Mouse (Mus musculus): ENCODE results near the gene Mapt.
A peak's percentile ranks its signal among the peaks of the same experiment; 100 is the strongest.
"Not testable (repeated sequence)": the region's sequence is repeated elsewhere in the genome, so short reads cannot be mapped to it uniquely, and the experiment has no call there.

Mapt gene

DNA sequence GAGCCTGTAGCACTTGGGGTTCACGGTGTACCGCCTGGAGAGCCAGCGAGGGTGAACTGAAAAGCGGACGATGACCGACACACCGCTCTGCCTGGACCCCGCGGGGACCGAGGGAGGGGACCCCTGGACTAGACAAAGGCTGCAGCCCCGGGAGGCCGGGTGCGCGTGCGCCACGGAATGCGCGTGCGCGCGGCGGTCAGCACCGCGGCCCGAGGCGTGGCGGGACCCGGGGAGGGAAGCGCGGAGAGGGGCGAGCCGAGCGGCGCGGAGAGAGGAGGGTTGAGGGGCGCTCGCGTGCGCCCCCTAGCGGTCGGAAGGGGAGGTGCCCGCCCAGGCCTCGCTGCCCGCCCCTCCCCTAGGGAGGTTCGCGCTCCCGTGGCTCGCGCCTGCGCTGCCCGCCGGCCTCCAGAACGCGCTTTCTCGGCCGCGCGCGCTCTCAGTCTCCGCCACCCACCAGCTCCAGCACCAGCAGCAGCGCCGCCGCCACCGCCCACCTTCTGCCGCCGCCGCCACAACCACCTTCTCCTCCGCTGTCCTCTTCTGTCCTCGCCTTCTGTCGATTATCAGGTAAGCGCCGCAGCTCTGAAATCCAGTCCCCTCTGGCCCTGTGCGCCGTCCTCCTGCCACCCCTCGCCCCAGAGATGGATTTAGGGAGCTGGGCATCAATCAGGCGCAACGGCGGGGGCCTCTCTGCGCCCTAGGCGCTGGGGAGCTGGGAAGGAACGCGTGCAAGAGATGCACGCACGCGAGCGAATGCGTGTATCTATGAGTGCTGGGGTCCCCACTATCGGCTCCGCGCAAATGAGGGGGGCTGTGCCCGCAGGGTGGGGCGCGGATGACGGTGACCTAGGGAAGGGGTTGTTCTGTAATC, at the start of gene Mapt:
TSS of gene Mapt (plus strand) at position 350 of the 871 bp plus-strand sequence.
- DNase-seq: peak; percentile 92

DNA sequence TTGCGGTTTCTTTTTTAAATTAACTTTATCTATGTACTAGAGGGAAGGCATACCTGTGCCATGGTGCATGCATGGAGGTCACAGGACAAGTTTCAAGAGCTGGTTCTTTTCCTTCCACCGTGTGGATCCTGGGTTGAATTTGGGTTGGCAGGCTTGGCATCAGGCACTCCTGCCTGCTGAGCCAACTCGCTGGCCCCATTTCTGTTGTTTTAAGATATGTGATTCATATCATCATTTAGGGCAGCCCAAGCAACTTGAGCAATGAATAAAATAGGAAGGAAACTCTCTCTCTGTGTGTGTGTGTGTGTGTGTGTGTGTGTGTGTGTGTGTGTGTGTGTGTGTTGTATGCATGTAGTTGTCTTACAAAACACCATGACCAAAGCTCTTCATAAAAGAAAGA, 49.0 kb upstream of the Mapt start:
- no peak for DNase-seq

DNA sequence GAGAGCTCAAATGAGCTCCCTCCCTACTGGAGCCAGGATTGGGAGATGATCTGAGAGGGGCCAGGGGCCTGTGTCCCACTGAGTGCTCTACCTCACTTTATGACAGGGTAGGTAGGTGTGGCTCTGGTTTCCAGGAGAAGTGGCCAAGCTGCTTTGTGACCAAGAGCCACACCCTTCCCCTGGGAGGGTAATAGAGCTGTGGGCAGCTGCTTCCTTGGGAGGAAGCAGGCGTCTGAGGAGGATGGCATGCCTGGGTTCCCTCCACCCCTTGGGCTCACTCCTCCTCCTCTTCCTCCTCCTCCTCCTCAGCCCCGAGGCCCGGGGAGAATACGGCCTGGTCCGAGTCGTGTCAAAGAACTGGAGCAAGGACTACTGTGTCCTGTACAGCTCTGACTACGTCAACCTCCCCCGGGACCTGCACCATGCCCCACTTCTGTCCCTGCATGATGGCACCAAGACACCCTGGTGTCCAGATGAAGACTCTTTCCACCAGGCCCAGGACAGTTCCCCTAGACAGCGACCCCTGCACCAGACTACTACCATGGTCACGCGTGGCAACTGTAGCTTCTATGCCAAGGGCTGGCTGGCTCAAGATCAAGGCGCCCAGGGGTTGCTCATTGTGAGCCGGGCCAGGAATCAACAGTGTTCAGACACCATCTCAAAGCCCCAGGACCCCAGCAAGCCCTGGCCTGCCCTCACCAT, 44.9 kb upstream of the Mapt start, which contains the start of gene Sppl2c:
TSS of gene Sppl2c (plus strand) at position 193 of the 702 bp plus-strand sequence.
- no peak for DNase-seq

DNA sequence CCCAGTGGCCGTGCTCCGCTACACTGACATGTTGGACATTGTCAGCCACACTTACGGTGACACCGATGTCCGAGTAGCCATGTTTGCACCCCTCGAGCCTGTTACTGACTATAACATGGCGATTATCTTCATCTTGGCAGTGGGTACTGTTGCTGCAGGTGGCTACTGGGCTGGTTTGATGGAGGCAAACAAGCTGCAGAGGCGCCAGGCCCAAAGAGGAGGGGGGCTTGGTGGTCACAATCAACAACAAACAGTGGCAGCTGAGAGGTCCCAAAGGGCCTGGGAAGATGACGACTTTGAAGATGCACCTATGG, 44.4 kb upstream of the Mapt start:
- DNase-seq: peak; percentile 25

DNA sequence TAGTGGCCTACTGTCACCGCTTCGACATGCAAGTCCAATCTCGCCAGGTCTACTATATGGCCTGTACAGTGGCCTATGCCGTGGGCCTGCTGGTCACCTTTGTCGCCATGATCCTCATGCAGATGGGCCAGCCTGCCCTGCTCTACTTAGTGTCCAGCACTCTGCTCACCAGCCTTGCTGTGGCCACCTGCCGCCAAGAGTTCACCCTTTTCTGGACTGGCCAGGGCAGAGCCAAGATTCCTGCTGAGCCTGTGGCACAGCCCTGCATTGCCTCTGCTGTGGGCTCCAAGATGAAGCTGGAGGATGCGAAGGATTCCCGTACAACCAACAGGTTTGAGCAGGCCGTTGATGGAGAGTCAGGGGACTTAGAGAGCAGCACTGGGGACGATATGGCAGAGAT, 43.4 kb upstream of the Mapt start:
- peak; percentile 52 for DNase-seq

DNA sequence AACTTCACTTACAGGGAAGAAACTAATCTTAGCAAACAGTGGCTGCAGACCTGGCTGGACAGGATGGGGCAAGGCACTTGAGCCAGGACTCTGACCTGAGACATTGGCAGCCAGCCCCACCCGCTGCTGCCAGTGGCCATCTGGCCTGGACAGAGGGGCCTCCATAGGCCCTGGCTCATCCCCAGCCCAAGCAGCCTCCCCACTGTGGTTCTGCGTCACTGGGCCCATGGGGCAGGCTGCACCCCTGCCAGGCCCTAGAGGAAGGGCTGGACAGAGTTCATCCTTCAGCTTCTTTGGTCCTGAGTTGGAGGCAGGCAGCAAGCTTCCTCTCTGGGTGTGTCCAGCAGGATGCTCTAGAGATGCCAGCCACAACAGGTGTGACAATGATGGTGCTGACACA, 41.2 kb upstream of the Mapt start:
- DNase-seq: peak; percentile 93

DNA sequence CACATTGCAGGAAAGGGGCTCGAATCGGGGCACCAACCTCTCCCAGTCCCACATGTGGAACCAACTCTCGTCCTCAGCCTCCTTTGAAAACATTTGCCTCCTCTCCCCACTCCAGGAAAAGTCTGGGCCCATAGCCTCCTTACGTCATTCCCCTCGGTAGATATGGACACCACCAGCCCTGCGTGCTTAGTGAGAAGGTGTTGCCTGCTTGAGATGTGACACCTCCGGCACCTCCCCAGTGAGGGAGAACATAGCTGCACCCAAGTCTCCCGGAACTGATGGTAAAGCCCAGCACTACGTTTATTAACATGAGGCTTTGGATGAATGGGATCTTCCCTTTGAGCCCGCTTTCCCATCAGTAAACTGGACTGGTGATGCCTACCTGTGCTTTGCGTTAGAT, 35.8 kb upstream of the Mapt start:
- DNase-seq: no peak

DNA sequence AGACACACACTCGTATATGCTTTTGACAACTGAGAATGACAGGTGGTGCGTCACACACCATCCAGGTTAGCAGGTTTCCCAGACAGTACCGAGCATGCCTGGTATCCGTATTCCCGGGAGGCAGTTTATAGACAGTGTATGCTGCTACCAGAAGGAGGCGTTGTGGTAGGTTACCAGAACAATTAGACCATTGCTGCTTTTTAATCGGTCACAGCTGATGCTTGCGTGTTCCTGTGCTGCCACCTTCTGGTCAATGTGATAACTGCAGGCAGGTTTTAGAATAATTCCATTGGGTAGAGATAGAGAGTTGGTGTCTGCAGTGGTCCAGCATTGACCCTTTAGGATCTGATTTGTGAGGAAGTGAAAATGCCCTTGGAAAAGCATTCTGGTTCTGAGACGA, 35.4 kb upstream of the Mapt start:
- DNase-seq: peak; percentile 96

DNA sequence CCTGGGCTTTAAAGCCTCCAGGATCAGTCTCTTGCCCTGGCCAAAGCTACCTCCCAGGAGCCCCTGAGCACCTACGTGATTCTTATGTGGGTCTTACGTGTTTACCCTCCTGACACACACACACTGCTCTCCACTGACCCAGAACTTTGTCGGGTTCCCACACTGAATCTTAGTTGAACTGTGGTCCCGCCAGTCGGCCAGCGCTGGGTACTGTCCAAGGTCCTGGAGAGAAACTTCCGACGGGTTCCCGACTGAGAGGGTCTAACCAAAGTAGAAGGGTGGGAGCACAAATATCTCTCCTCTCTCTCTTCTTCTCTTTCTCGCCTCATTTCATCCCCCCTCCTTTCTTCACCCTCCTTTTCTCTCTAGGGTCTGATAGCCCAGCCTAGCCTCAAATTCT, 33.3 kb upstream of the Mapt start:
- no peak for DNase-seq

DNA sequence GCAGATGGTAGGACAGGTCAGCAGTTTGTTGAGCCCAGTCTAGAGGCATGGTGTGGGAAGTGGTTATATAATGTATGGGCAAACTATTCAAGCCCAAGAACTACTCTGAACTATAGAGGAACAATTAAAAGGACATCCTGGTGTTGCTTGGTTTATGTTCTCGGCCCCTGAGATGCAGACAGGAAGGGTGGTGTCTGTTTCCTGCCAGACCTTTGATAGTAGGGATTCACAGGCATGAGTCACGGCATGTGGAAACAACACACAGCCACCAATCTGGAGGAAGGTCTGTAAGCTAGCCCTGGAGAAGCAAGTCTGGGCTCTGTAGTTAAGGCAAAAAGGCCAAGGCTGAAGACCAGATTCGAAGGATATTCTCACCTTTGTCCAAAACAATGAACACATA, 27.9 kb upstream of the Mapt start:
- no peak for DNase-seq

DNA sequence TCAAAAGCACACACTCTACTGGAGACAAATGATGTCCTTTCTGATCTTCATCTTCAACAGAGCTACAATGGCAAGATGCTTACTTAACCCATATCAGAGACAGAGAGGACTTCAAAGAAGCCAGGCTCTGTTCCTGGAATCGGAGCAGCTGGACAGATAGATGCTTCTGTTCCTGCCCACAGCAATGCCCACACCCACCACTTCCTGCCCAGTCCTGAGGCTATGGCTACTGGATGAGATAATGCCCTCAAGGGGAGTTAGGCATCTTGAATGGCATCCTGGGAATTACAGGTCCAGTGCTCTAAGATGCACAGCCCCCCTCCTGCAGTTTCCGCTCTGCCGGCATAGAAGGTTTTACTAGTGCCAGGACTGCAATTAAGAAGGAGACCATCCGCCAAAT, 24.6 kb upstream of the Mapt start:
- DNase-seq: no peak

DNA sequence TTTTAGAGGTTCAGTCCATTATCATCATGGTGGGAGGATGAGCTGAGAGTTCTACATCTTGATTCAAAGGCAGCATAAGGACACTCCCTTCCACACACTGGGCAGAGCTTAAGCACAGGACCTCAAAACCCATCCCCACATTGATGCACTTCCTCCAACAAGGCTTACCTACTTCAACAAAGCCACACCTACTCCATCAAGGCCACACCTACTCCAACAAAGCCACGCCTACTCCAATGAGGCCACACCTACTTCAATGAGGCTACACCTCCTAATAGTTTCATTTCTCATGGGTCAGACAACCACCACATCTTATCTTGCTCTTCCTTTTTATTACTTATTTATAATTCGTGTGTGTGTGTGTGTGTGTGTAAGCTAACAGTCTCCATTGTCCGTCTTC, 22.1 kb upstream of the Mapt start:
- no peak for DNase-seq

DNA sequence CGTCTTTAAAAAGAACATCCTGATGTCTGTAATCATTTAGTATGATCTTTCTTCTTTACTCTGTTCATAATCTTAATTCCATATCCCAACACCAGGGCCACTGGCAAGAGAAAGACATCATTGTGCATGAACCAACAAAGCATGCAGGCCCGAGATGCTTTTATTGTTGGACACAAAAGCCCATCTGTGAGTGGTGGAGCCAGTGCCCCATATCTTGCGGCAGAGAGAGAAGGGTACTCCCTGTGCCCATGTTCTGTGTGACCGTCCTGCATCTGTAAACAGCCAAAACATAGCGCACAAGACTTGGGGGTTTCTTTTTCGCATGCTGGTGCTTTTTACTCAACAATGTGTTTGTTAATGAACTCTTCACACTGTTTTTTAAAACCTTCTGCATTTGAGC, 19.9 kb upstream of the Mapt start:
- DNase-seq: no peak

DNA sequence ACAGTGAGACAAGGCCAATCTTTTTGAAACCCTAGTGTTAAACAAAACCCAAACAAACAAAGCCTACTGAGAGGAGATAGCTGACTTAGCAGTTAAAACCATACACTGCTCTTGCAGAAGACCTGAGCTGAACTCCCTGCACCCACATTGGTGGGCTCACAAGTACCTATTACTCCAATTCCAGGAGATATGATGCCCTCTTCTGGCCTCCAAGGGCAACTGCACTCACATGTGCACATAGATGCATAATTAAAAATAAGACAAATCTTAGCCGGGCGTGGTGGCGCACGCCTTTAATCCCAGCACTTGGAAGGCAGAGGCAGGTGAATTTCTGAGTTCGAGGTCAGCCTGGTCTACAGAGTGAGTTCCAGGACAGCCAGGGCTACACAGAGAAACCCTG, 17.1 kb upstream of the Mapt start:
- DNase-seq: not testable (repeated sequence)

DNA sequence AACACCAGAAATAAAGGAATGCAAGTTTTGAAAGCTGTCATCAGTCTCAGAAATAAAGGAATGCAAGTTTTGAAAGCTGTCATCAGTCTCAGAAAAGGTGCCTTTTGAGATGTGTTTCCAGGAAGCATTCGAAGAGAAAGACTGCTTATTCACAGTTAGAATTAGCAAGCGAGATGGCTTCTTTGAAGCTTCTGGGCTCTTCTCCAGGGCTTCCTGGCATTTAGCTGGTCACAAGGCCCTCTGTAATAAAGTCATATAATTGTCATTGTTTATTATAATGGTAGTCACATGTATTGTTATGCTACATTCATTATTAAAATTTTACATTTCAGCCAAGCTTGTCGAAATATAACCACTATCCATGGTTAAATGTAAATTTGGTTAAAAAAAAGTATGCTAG, 13.1 kb upstream of the Mapt start:
- DNase-seq: no peak

DNA sequence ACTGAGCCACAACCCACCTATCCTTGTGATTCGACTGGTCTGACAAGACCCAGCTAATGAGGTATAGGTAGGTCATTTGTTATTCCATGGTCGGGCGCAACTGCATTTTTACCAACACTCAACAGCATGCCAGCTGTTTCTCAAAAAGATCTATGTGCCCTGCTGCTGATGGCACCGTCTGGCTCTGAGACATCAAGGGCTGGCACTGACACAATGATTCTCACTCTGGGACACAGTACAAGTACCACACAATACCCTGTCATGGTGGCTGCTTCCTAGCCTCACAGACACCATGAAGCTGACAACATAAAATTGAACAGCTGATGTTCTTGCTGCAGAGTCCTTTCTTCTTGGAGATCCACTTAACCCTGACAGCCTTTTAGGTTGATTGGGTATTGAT, 10.9 kb upstream of the Mapt start:
- DNase-seq: no peak

DNA sequence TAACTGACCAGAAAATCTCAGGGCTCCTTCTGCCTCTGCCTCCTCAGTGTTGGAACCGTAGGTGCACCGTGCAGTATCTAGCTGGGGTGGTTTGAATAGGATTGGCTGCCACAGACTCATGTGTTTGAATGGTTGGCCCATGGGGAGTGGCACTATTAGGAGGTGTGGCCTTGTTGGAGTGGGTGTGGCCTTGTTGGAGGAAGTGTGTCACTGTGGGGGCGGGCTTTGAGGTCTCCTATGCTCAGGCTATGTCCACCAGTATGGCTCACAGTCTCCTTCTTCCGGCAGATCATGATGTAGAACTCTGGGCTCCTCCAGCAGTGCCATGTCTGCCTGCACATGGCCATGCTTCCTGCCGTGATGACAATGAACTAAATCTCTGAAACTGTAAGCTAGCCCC, 9.4 kb upstream of the Mapt start:
- DNase-seq: no peak

DNA sequence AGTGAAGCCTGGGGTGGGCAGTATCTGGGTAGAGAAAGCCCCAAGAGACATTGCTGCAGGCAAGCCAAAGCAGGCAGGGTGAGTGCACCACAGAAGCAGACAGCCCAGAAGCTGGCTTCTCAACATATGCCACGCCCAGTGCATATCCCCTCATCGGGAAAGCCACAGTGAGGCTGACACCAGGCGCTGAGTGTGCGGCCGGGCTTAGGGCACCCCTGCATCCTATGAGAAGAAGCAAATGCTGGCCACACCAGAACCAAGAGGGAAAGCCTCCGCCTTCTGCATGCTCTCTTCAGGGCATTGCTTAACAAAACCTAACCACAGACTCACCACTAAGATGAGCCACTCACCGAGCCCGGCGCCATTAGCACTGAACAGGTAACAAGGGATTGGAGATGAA, 7.9 kb upstream of the Mapt start:
- no peak for DNase-seq

DNA sequence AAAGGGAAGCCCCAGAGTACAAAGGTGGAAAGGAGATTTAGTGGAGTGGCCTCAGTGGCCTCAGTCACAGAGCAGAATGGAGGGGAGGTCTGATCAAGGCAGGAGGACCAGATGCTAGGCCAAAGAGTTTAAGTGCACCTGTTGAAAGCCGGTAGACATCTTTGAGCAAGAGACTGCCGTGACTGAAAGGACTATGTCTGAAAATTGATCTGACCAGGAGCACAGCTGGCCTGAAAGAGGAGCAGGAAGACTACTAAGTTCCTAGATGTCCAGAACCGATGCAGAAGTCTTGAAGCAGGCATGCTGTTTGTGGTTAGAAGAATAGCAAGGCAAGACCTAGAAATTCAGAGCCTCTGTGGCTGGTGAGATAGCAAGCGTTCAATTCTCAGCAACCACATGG, 1.8 kb upstream of the Mapt start:
- no peak for DNase-seq

DNA sequence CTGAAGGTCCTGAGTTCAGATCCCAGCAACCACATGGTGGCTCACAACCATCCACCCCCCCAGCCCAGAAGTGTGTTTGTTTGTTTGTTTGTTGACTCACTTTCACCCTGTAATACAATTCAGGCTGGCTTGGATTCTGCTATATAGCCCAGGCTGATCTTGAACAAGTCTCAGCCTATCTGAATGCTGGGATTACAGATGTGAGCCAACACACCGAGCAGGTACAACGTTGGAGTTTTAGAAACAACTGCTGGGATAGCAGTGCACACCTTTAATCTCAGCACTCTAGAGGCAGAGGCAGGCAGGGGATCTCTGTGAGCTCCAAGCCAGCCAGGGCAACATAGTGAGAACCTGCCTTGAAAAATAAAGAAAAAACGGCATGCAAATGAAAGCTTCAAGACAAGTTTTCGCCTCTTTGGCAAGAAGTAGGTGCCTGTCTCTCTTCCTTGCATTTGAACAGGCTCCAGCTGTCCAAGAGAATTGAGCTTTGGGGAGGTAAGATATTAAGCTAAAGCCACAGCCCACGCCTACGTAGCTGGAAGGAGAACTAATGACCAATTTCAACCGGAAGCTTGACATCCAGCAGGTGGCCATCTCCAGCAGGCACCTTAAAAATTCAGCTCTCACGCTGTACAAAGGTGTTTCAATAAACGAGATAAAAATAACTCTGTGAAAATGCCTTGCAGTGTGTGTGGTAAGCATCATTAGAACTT, 968 bp upstream of the Mapt start:
- DNase-seq: peak; percentile 42

DNA sequence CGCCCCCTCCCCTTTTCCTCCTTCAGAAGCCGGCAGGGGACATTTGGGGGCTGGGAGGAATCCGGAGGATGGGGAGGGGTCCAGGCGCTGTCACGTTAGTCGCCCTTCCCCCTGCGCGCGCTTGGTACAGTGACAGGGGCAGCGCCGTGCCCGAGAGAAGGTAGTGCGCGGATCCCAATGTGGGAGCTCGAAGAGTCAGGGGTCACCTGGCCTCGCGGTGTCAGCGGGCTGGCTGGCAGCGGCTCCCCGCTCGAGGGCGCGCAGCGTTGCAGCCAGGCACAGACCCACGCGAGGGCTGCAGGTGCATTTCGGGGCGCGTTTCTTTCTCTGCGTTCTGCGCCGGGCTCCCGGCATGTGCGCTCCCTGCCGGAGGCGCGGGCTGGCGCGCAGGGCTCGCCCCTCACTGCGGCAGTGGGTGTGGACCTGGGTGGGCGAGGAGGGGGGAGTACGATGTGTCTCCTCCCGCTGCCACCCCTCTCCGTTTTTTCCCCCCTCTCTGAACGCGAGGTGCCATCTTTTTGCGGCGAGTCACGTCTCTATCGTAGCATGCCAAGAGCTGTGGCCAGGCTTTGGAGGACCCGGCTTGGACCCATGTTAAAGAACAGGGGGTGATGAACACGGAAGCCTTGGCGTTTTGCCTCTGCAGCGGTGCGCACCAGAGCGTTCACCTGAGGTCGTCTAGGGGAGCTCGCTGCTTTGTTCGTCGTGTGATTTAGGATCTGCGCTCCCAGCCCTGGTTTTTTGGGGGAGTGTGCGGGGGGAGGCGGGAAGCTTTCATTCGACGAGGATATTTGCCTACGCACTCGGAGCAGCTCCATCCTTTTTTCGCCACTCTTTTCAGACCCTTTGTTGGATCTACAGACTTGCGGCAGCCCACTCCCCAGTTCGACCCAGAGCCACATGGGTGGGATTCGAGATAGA, 1.2 kb downstream of the Mapt start:
- peak; percentile 72 for DNase-seq

DNA sequence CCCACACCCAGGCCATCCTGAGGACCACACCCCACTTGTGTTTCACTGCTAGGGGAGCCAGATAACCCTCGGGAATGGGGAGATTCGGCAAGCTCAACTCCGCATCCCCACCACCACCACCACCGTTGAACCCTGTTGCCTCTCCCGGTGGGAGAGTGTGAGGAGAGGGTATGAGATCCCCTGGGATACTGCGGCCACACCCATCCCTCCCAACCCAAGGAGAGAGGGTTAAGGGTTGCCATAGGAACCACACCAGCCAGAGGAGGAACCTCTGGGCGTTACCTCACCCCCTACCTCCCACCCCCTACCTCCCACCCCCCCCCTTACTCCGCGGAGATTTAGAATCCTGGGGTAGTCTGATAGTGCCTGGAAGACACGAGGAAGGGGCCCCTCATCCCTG, 1.9 kb downstream of the Mapt start:
- no peak for DNase-seq
